Mouse (Mus musculus): ENCODE measurements at regions not wholly inside any gene's neighbourhood (a gene's known extent, or its start where the extent isn't known, plus 50 kb on each side); places are given as distances from the start of the nearest gene placed in this dataset.

DNA sequence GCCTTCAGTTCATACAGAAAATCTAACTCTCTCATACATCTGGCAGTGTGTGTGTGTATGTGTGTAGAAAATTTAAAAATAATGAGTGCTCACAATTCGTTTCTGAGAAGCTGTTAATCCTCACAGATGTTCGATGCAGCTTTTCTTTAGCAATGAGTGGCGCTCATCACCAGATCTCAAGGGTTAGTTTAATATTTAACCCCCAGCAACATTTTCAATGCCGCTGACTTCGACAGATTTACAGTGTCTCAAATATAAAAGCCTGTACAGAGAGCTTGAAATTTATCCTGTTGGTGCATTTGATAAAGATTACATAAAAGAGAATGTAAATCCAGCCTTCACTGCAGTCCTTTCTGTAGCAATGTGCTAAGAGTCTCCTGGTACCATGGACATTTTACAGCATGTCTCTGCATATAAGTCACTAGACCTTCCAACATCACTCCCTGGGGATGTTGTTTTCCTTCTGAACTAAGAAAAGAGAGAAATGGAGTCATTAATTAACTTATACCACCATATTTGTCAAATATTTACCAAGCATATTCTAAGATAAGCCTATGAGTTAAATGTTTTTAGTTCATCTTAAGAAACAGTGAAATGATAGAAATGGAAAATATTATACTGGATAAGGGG, 670.8 kb upstream of the Kirrel3 start:
- no peak for ATAC-seq

GRCm38 (mm10) chr9:33822574-33823394, 662.9 kb upstream of the Kirrel3 start:
- no peak for ATAC-seq

- ATAC-seq = no peak
Measured at GRCm38 (mm10) chr9:33826116-33826515, 659.6 kb upstream of the Kirrel3 start.

GRCm38 (mm10) chr9:33827409-33827808, 658.3 kb upstream of the Kirrel3 start:
- ATAC-seq = no peak

DNA sequence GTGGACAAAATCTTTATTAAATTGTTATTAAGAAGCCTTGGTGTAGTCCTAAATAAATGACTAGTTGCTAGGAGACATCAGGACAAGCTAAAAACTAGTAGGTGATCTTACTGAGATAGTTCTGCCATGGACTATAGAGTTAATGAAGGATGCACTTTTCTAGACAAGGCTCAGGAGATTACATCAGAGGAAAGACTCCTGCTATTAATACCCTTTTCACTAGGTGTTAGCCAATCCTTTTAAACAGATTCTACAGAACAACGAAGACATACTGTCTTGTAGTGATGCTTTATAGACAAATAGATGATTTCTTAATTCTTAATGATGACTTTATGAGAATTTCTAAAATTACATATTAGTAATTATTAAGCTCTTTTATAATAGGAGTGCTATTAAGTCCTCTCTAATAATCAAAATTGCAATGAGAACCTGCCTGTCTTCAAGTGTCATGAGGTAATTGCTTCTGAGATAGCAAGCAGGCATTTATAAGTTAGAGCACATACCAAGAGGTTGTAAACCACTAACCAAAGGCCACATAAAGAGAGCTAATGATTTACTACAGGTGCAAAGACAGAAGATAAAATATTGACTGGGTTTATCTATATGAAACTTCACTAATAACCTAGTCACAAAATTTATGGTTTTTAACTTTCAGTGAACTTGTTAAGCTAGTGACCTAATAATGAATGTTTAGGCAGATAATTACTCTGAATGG, 647.9 kb upstream of the Kirrel3 start:
- ATAC-seq = no peak

GRCm38 (mm10) chr9:33849623-33850022, 636.1 kb upstream of the Kirrel3 start:
- ATAC-seq = no peak

DNA sequence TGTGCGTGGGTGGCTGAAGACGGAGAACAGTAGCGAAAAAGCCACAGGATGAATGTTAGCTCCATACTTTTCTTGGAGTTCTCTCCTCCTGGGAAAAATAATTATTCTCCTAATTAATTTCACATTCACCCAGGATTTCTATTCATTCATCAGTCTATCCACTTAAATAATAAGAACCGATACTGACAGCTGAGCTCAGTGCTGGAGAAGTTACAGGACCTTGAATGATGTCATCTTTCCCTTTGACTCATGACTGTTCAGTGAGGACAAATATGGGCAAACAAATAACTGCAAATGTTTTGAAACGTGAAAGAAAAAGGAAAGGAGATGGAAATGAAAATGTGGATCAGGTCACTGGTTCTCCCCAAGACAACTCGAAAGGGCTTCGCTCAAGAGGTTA, 635.7 kb upstream of the Kirrel3 start:
- no peak for ATAC-seq

DNA sequence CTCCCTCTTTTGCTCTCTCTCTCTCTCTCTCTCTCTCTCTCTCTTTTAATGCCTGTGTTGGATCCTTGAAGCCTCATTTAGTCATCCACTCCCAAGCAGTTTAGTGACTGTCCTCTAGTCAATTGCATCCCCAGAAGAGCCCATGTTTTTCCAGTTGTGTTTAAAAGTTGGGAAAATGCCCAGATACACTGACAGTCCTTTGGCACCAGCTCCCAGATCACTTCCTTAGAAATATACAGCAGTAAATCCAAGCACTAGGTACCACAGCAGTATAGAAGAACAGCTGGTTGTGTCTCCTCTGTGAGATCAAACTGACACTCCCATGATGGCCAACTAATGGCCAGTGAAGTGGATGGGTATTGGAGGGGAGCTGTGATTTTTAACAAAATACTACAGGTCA, 634.7 kb upstream of the Kirrel3 start:
- ATAC-seq = no peak

GRCm38 (mm10) chr9:33856169-33856568, 629.5 kb upstream of the Kirrel3 start:
- ATAC-seq = no peak

- no peak for ATAC-seq
Measured at GRCm38 (mm10) chr9:33858511-33858910, 627.2 kb upstream of the Kirrel3 start.

DNA sequence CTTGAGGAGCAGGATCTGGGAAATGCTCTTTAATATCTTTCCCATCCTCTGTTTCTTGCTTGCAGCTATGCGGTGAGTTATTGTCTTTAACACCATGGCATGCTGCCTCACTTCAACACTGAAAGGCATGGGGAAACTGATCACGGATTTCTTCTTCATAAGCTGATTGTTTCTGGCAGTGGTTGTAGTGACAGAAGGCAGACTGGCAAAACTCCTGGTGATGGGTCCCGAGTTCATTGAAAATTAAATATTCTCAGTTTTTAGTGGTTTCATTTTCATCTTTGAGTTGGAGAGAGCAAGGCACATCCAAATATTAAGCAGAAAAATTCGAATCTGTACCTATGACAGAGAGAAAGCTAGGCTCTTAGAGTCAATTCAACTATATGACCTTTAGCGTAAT, 617.0 kb upstream of the Kirrel3 start:
- ATAC-seq = no peak

DNA sequence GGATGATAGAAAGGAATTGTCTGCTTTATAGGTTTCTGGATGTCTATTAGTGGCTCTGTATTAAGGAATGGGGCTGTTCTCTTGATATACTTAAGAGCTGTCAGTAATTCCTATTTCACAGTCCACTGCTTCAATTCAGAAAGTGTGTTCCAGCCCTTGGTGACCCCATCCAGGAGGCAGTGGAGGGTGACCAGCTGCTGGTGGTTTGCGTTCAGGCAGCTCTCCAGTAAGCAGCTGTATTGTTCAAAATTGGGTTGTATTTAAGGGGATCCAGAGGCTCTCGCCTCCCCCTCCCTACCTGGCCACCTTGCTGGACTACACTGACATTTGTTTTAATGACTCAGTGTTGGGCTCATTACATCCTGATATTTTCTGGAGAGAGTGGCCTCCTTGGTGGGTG, 598.4 kb upstream of the Kirrel3 start:
- ATAC-seq = no peak

DNA sequence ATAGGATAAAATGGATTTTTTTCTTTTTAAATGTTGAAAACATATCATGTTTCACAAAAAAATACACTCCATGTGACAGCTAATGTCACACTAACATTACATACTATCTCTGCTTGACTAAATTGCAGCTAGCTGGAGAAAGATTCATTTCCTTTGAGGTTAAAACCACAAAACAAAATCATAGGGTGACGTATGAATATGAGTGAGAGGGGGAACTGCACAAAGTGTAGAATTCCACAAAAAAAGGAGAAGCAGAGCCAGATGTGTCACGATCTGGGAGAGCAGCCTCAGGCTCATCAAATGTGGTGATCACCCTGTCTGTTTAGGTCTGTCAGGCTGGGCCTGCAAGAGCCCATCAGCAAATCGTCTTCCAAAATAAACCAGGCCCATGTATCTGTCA, 593.7 kb upstream of the Kirrel3 start:
- ATAC-seq = no peak

- ATAC-seq = no peak
Measured at GRCm38 (mm10) chr9:33901313-33902076, 584.2 kb upstream of the Kirrel3 start.

GRCm38 (mm10) chr9:33903991-33904570, 581.6 kb upstream of the Kirrel3 start:
- ATAC-seq = no peak

DNA sequence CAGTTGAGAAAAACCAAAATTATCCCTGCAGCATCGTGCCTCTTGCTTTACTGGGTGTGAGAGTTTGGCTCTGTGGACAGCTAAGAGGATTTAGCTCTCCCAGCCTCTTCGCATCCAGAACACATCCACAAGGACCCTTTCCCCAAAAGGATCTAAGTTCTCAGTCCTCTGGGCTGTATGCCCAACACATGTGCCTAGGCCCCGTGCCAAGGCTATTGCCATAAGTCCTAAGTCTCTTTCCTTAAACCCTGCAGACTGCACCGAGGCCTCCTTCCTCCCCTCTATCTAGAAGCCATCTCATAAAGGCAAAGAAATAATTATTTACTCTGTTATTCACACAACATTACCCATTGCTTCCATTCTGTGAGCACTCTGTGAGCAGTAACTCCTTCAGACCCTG, 570.8 kb upstream of the Kirrel3 start:
- no peak for ATAC-seq

GRCm38 (mm10) chr9:33915349-33916056, 570.2 kb upstream of the Kirrel3 start:
- ATAC-seq = no peak

DNA sequence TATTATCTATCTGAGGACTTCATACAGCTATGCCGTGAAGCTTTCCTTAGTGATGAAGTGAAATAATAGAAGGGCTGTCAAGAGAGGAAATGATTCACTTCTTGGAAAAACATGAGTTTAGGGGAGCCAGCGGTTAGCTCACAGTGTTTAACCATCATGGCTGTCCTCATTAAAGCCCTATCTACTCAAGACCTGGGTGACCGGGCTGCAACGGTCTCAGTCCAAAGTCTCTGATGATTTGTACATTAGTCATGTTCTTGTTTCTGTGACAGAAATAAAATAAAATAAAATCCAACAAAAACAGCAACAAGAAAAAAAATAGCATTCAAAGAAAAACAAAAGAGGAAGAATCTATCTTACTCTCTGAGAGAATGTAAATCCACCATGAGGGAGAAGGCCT, 555.4 kb upstream of the Kirrel3 start:
- ATAC-seq = no peak

DNA sequence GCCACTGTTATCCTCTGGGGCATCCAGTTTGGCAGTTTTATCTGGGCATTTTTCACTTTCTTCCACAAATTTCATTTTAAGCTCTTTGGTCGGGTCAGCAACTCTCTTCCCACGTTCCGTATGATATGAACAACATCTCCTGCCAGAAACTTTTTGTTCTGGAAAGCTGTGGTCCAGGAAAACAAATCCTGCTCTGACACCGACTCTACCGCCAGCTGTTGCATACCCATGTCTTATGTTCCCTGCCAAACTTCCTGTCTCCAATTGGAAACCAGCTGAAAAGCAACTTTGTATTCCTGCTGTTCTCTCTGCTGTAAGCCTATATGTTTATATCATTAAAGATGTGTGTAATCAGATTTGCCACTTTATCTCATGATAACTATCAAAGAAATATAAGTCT, 551.6 kb upstream of the Kirrel3 start:
- no peak for ATAC-seq

- ATAC-seq = no peak
Measured at GRCm38 (mm10) chr9:33954319-33954718, 531.4 kb upstream of the Kirrel3 start.

Measured in CD4-positive, CD25-positive, alpha-beta regulatory T cell, adult 4 months (primary cell).